Mouse (Mus musculus) hindbrain, embryonic 11.5 days (tissue): ENCODE data around the gene Irf2bp1. TPM values are rescaled to one million over a fixed set of nuclear protein-coding genes. Genes with fewer than 3 reads are reported as not detected.

Experiments
- ATAC-seq: fragments of 200-750 bp; cut with Nextera tagmentation; 2 replicates; pipeline ENCODE4 v1.8.0; 2017; ENCODE audit warnings: mild to moderate bottlenecking, moderate TSS enrichment, moderate library complexity; ENCODE audit not compliant: low FRiP score
- DNase-seq: peaks from one replicate; pipeline ENCODE4 v3.0.0-alpha.2; 2015; ENCODE audit warnings: low spot score
- H3K27ac ChIP-seq: fragments of 300-500 bp; sonication (generic); 2 replicates; pipeline ENCODE4 v1.5.1; 2014; ENCODE audit warnings: mild to moderate bottlenecking, low read depth, low read length
- H3K27me3 ChIP-seq: fragments of 300-500 bp; sonication (generic); 2 replicates; pipeline ENCODE4 v1.6.1; 2014; ENCODE audit warnings: mild to moderate bottlenecking, low read length, moderate library complexity, mixed read lengths; ENCODE audit not compliant: control insufficient read depth, insufficient read depth
- H3K36me3 ChIP-seq: fragments of 300-500 bp; sonication (generic); 2 replicates; pipeline ENCODE4 v1.6.1; 2014; ENCODE audit warnings: mild to moderate bottlenecking, low read length, moderate library complexity, mixed read lengths; ENCODE audit not compliant: control insufficient read depth, insufficient read depth
- H3K4me1 ChIP-seq: fragments of 300-500 bp; sonication (generic); replicated peaks from 2 replicates; pipeline ENCODE4 v1.6.1; 2014; ENCODE audit warnings: low read length, mixed read lengths; ENCODE audit not compliant: control insufficient read depth, insufficient read depth
- H3K4me2 ChIP-seq: fragments of 300-500 bp; sonication (generic); replicated peaks from 2 replicates; pipeline ENCODE4 v1.6.1; 2014; ENCODE audit warnings: mild to moderate bottlenecking, low read depth, low read length
- H3K4me3 ChIP-seq: fragments of 300-500 bp; sonication (generic); 2 replicates; pipeline ENCODE4 v1.5.1; 2014; ENCODE audit warnings: low read depth, low read length
- H3K9ac ChIP-seq: fragments of 300-500 bp; sonication (generic); 2 replicates; pipeline ENCODE4 v1.6.1; 2014; ENCODE audit warnings: low read depth, low read length
- H3K9me3 ChIP-seq: fragments of 300-500 bp; sonication (generic); 2 replicates; pipeline ENCODE4 v1.6.1; 2016; ENCODE audit warnings: low read length; ENCODE audit not compliant: control insufficient read depth
- WGBS: fragments of 180-500 bp; shearing (Covaris S2); extraction: QIAGEN DNeasy Blood & Tissue Kit; methylation state at CpG from one replicate; pipeline ENCODE4 v1.1.7; 2014; 5-methylcytosine and 5-hydroxymethylcytosine counted together
- polyA plus RNA-seq: library from polyadenylated mRNA; unstranded; fragments of >200 nt; fragmentation: Nextera tagmentation; extraction: Ambion mirVana; gene quantifications from 2 replicates; pipeline ENCODE4 v1.2.1, GENCODE M21; 2014

Gene Irf2bp1
- polyA plus RNA-seq, 1 experiment from 2014 or later: 26.0 TPM

- Histone ChIP-seq H3K4me3 (no peak overlapping the region), H3K9me3 (no peaks in the 10 kb centered on the region), H3K36me3 (peaks cover 14% of the 10 kb centered on the region), H3K27me3 (no peaks in the 10 kb centered on the region), H3K4me2 (no peak overlapping the region), H3K4me1 (no peaks in the 10 kb centered on the region), H3K27ac (no peak overlapping the region), H3K9ac (no peak overlapping the region)
- DNase-seq (no peak), ATAC-seq (no peak)
- 89% methylated on average over 15 of the region's 15 CpGs for WGBS
These were observed 48.7 kb downstream of the Irf2bp1 start for GRCm38 (mm10) chr7:19052345-19053135.

- DNase-seq: no peak
- WGBS: 88% methylated on average over 7 of the region's 7 CpGs
- Histone ChIP-seq H3K4me3 (no peak overlapping the region), H3K9me3 (no peaks in the 10 kb centered on the region), H3K36me3 (peaks cover 14% of the 10 kb centered on the region), H3K27ac (no peak overlapping the region), H3K27me3 (no peaks in the 10 kb centered on the region), H3K9ac (no peak overlapping the region), H3K4me2 (no peak overlapping the region), H3K4me1 (no peaks in the 10 kb centered on the region)
- no peak for ATAC-seq
These were observed 49.3 kb downstream of the Irf2bp1 start for GRCm38 (mm10) chr7:19053136-19053532.

GRCm38 (mm10) chr7:19054047-19054776 is 50.4 kb downstream of the Irf2bp1 start, which contains the start of gene Rsph6a:
Gene Rsph6a (plus strand): TSS chr7:19054690.
- Histone ChIP-seq H3K4me2 (peak within 1 kb of the TSS; percentile 43), H3K27me3 (no peaks in the 10 kb centered on the region), H3K9me3 (no peaks in the 10 kb centered on the region), H3K27ac (no peak within 1 kb of the TSS), H3K4me3 (peak within 1 kb of the TSS; percentile 14; the same call in 1 of the 2 replicates), H3K4me1 (no peaks in the 10 kb centered on the region), H3K36me3 (peaks cover 10% of the 10 kb centered on the region; the same call in 1 of the 2 replicates), H3K9ac (peak within 1 kb of the TSS; percentile 46; the same call in 1 of the 2 replicates)
- WGBS: 27% methylated on average over 27 of the region's 33 CpGs
- peak; percentile 83 for DNase-seq
- ATAC-seq: peak; percentile 80

- Histone ChIP-seq H3K4me3 (no peak overlapping the region), H3K9ac (no peak overlapping the region), H3K9me3 (no peaks in the 10 kb centered on the region), H3K4me1 (no peaks in the 10 kb centered on the region), H3K27me3 (no peaks in the 10 kb centered on the region), H3K36me3 (peaks cover 9% of the 10 kb centered on the region; the same call in 1 of the 2 replicates), H3K4me2 (no peak overlapping the region), H3K27ac (no peak overlapping the region)
- ATAC-seq (peak; percentile 43), DNase-seq (no peak)
- WGBS: 63% methylated on average over 9 of the region's 9 CpGs
These were observed 50.9 kb downstream of the Irf2bp1 start for GRCm38 (mm10) chr7:19054777-19055076.

GRCm38 (mm10) chr7:19055108-19055507 is 51.3 kb downstream of the Irf2bp1 start:
- Histone ChIP-seq H3K27me3 (no peaks in the 10 kb centered on the region), H3K4me1 (no peaks in the 10 kb centered on the region), H3K9me3 (no peaks in the 10 kb centered on the region), H3K4me2 (no peak overlapping the region), H3K9ac (no peak overlapping the region), H3K4me3 (no peak overlapping the region), H3K36me3 (peaks cover 7% of the 10 kb centered on the region; the same call in 1 of the 2 replicates), H3K27ac (no peak overlapping the region)
- ATAC-seq (peak; percentile 2; the same call in 1 of the 2 replicates), DNase-seq (no peak)
- WGBS: 91% methylated on average over 8 of the region's 8 CpGs

Other genes with a start within 250 kb of the Irf2bp1 start
- gene Psg19, start 205.5 kb upstream of the Irf2bp1 start, polyA plus RNA-seq: not detected in 2 replicates
- gene Psg17, start 182.4 kb upstream of the Irf2bp1 start, polyA plus RNA-seq: not detected in 2 replicates
- 0.13 and 0.48 TPM in 2 replicates for gene Mill2, start 164.1 kb upstream of the Irf2bp1 start, polyA plus RNA-seq
- 2.8 and 2.9 TPM in 2 replicates for gene Pglyrp1, start 132.7 kb upstream of the Irf2bp1 start, polyA plus RNA-seq
- gene Ccdc61, start 93.6 kb upstream of the Irf2bp1 start, polyA plus RNA-seq: 22.9 and 27.3 TPM in 2 replicates
- gene Nova2, start 78.2 kb upstream of the Irf2bp1 start, polyA plus RNA-seq: 12.7 and 18.0 TPM in 2 replicates
- gene Nanos2, start 16.6 kb upstream of the Irf2bp1 start, polyA plus RNA-seq: 0.46 TPM in 1 of 2 replicates, not detected in the other
- 4.6 TPM in 2 replicates for gene Mypop, start 12.8 kb upstream of the Irf2bp1 start, polyA plus RNA-seq
- gene Foxa3, start 19.5 kb downstream of the Irf2bp1 start, polyA plus RNA-seq: not detected in 2 replicates
- gene Sympk, start 20.3 kb downstream of the Irf2bp1 start, polyA plus RNA-seq: 29.4 and 30.5 TPM in 2 replicates
- not detected in 2 replicates for gene Rsph6a, start 50.6 kb downstream of the Irf2bp1 start, polyA plus RNA-seq
- 18.3 and 20.2 TPM in 2 replicates for gene Dmwd, start 72.2 kb downstream of the Irf2bp1 start, polyA plus RNA-seq
- 10.3 and 12.2 TPM in 2 replicates for gene Dmpk, start 79.8 kb downstream of the Irf2bp1 start, polyA plus RNA-seq
- gene Six5, start 90.5 kb downstream of the Irf2bp1 start, polyA plus RNA-seq: 6.2 and 7.2 TPM in 2 replicates
- gene Gm4969, start 114.3 kb downstream of the Irf2bp1 start, polyA plus RNA-seq: 1.0 and 1.4 TPM in 2 replicates
- 8.7 and 8.8 TPM in 2 replicates for gene Fbxo46, start 115.8 kb downstream of the Irf2bp1 start, polyA plus RNA-seq
- 11.7 and 12.0 TPM in 2 replicates for gene Qpctl, start 145.2 kb downstream of the Irf2bp1 start, polyA plus RNA-seq
- 143 and 149 TPM in 2 replicates for gene Snrpd2, start 145.7 kb downstream of the Irf2bp1 start, polyA plus RNA-seq
- gene Gipr, start 162.1 kb downstream of the Irf2bp1 start, polyA plus RNA-seq: 0.89 and 1.7 TPM in 2 replicates
- gene Eml2, start 172.4 kb downstream of the Irf2bp1 start, polyA plus RNA-seq: 1.4 and 2.0 TPM in 2 replicates
- gene Gpr4, start 208.5 kb downstream of the Irf2bp1 start, polyA plus RNA-seq: 1.6 and 2.6 TPM in 2 replicates
- gene Opa3, start 224.3 kb downstream of the Irf2bp1 start, polyA plus RNA-seq: 42.2 and 42.4 TPM in 2 replicates